Mouse (Mus musculus) spleen, postnatal 14 days (tissue): ENCODE results near the gene Olfr70.

ENCODE experiments used
- DNase-seq, 2 experiments: peaks; one replicate each; pipeline ENCODE4 v3.0.0; 2021 to 2022; ENCODE audit warnings: low spot score in 2 of 2

Gene Olfr70

GRCm38 (mm10) chr4:43655656-43656338 lies 44.8 kb downstream of the Olfr70 start:
- DNase-seq: no peak

- no peak for DNase-seq
Measured at GRCm38 (mm10) chr4:43653161-43654015, 47.2 kb downstream of the Olfr70 start, which contains the start of gene Spag8. Gene Spag8 (minus strand): TSS chr4:43653594.

- DNase-seq: no peak
Measured at GRCm38 (mm10) chr4:43652726-43653125, 47.9 kb downstream of the Olfr70 start.

GRCm38 (mm10) chr4:43649783-43650182 lies 50.8 kb downstream of the Olfr70 start:
- DNase-seq: no peak
